Mouse (Mus musculus) small intestine, adult 2 months (tissue): Measurements from ENCODE around the gene Olfr91. TPM values are rescaled to one million over a fixed set of nuclear protein-coding genes. Genes with fewer than 3 reads are reported as not detected.

Experiments used
- H3K27ac ChIP-seq: fragments of 200-500 bp; 2 replicates; pipeline ENCODE4 v1.5.1; 2012; ENCODE audit warnings: low read depth, low read length, control low read depth, inconsistent platforms; ENCODE audit not compliant: insufficient read depth
- H3K27me3 ChIP-seq: fragments of 200-500 bp; 2 replicates; pipeline ENCODE4 v1.6.1; 2012; ENCODE audit warnings: mild to moderate bottlenecking, moderate library complexity, low read length, inconsistent platforms; ENCODE audit not compliant: control insufficient read depth, insufficient read depth
- H3K36me3 ChIP-seq: fragments of 200-500 bp; 2 replicates; pipeline ENCODE4 v1.6.1; 2012; ENCODE audit warnings: mild to moderate bottlenecking, low read length, control low read depth, inconsistent platforms; ENCODE audit not compliant: control insufficient read depth, insufficient read depth
- H3K4me1 ChIP-seq: fragments of 200-500 bp; 2 replicates; pipeline ENCODE4 v1.6.1; 2012; ENCODE audit warnings: low read length, inconsistent platforms, mixed read lengths; ENCODE audit not compliant: control insufficient read depth, insufficient read depth, insufficient read length
- H3K4me3 ChIP-seq: fragments of 200-500 bp; 2 replicates; pipeline ENCODE4 v1.5.1; 2012; ENCODE audit warnings: low read depth, mild to moderate bottlenecking, control low read depth, inconsistent platforms, low read length, moderate library complexity
- CTCF ChIP-seq: fragments of 200-500 bp; IDR thresholded peaks from 2 replicates; pipeline ENCODE4 v1.5.1; 2012; ENCODE audit warnings: low read depth, mild to moderate bottlenecking, control low read depth, inconsistent platforms, low read length, moderate library complexity, mixed read lengths; ENCODE audit not compliant: insufficient replicate concordance, insufficient read length; ENCODE audit errors: extremely low read depth
- POLR2A ChIP-seq: fragments of 200-500 bp; IDR thresholded peaks from 2 replicates; pipeline ENCODE4 v1.6.1; 2012; ENCODE audit warnings: low read depth, mild to moderate bottlenecking, control low read depth, inconsistent platforms, low read length, moderate library complexity
- WGBS: fragments of 180-500 bp; shearing (Covaris S2); methylation state at CpG from one replicate; pipeline ENCODE4 v1.1.7; 2018; 5-methylcytosine and 5-hydroxymethylcytosine counted together
- polyA plus RNA-seq: library from polyadenylated mRNA; depleted of rRNA; stranded (reverse); fragments of >200 nt; gene quantifications from 2 replicates; pipeline ENCODE4 v1.2.3, GENCODE M21; 2012

Gene Olfr91
- polyA plus RNA-seq, 1 experiment = not detected

- Histone ChIP-seq H3K27ac (no peak overlapping the region), H3K4me3 (no peak overlapping the region), H3K27me3 (no peaks in the 10 kb centered on the region), H3K36me3 (peaks cover 2% of the 10 kb centered on the region; the same call in 1 of the 2 replicates), H3K4me1 (no peaks in the 10 kb centered on the region)
- TF ChIP-seq POLR2A (no peak), CTCF (no peak)
- 85% methylated on average over 12 of the region's 12 CpGs for WGBS
Observed at GRCm38 (mm10) chr17:37072080-37072729, 25.9 kb downstream of the Olfr91 start.

GRCm38 (mm10) chr17:37070121-37070520 is 28.0 kb downstream of the Olfr91 start:
- Histone ChIP-seq H3K27me3 (no peaks in the 10 kb centered on the region), H3K27ac (no peak overlapping the region), H3K36me3 (peaks cover 2% of the 10 kb centered on the region; the same call in 1 of the 2 replicates), H3K4me3 (no peak overlapping the region), H3K4me1 (no peaks in the 10 kb centered on the region)
- WGBS = 79% methylated on average over 8 of the region's 8 CpGs
- TF ChIP-seq CTCF = no peak
- no peak for TF ChIP-seq POLR2A

- no peak overlapping the region for H3K4me3 ChIP-seq
- H3K27ac ChIP-seq = no peak overlapping the region
- H3K36me3 ChIP-seq = peaks cover 3% of the 10 kb centered on the region; the same call in 1 of the 2 replicates
- H3K4me1 ChIP-seq = no peaks in the 10 kb centered on the region; the same call in 1 of the 2 replicates
- WGBS = 89% methylated on average over 1 of the region's 1 CpGs
- TF ChIP-seq CTCF = no peak
- TF ChIP-seq POLR2A = no peak
- H3K27me3 ChIP-seq = no peaks in the 10 kb centered on the region
Observed at GRCm38 (mm10) chr17:37067861-37068260, 30.2 kb downstream of the Olfr91 start.

- H3K36me3 ChIP-seq = peaks cover 1% of the 10 kb centered on the region; the same call in 1 of the 2 replicates
- TF ChIP-seq CTCF (no peak), POLR2A (no peak)
- WGBS = 92% methylated on average over 2 of the region's 2 CpGs
Observed at GRCm38 (mm10) chr17:37065993-37066392, 32.1 kb downstream of the Olfr91 start.

GRCm38 (mm10) chr17:37063686-37064495 is 34.2 kb downstream of the Olfr91 start:
- peaks cover 1% of the 10 kb centered on the region; the same call in 1 of the 2 replicates for H3K36me3 ChIP-seq
- no peaks in the 10 kb centered on the region for H3K27me3 ChIP-seq
- WGBS = 83% methylated on average over 11 of the region's 11 CpGs
- no peak overlapping the region for H3K4me3 ChIP-seq
- H3K4me1 ChIP-seq = no peaks in the 10 kb centered on the region; the same call in 1 of the 2 replicates
- no peak for TF ChIP-seq POLR2A
- no peak for TF ChIP-seq CTCF
- H3K27ac ChIP-seq = no peak overlapping the region

More at GRCm38 (mm10) chr17:37065993-37066392, 32.1 kb downstream of the Olfr91 start:
- no peak overlapping the region for H3K27ac ChIP-seq
- no peak overlapping the region for H3K4me3 ChIP-seq
- no peaks in the 10 kb centered on the region for H3K27me3 ChIP-seq
- H3K4me1 ChIP-seq = no peaks in the 10 kb centered on the region; the same call in 1 of the 2 replicates

- H3K36me3 ChIP-seq = peaks cover 1% of the 10 kb centered on the region; the same call in 1 of the 2 replicates
- H3K4me3 ChIP-seq = no peak overlapping the region
- no peak overlapping the region for H3K27ac ChIP-seq
- H3K4me1 ChIP-seq = no peaks in the 10 kb centered on the region; the same call in 1 of the 2 replicates
- WGBS = 85% methylated on average over 10 of the region's 10 CpGs
- TF ChIP-seq POLR2A (no peak), CTCF (no peak)
- no peaks in the 10 kb centered on the region for H3K27me3 ChIP-seq
Observed at GRCm38 (mm10) chr17:37063063-37063462, 35.0 kb downstream of the Olfr91 start.
